Mouse (Mus musculus) brain, embryonic 14.5 days (tissue): ENCODE measurements at regions not wholly inside any gene's neighbourhood (a gene's known extent, or its start where the extent isn't known, plus 50 kb on each side); places are given as distances from the start of the nearest gene placed in this dataset.

Source experiments
- CTCF ChIP-seq: fragments of 200-500 bp; IDR thresholded peaks from 2 replicates; pipeline ENCODE4 v1.5.1; 2012; ENCODE audit warnings: inconsistent platforms, mild to moderate bottlenecking, moderate library complexity, borderline replicate concordance; ENCODE audit not compliant: insufficient read depth, insufficient read length; ENCODE audit errors: extremely low read depth
- POLR2A ChIP-seq: fragments of 200-500 bp; IDR thresholded peaks from 2 replicates; pipeline ENCODE4 v1.6.1; 2012; ENCODE audit warnings: mild to moderate bottlenecking, inconsistent platforms, borderline replicate concordance; ENCODE audit not compliant: poor library complexity, insufficient read depth, insufficient read length, severe bottlenecking; ENCODE audit errors: extremely low read depth

DNA sequence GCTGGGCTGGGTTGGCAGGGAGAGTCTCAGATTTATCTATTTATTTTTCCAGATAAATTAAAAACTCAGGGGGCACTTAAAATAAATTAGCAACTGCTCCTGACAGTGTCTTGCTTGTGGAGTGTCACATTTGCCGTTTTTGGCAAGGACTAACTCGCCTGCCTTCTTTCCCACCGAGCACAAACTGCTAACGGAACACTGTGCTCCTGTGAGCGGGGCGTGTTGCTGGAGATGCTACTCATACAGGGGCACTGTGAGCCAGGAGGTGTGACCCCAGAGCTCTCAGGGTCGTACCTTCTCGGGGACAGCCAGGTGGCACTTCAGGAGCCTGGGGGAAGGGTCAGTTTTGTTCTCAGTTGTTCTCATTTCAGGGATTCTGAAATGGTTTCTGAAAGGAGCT lies 292.6 kb downstream of the Vrk1 start:
- TF ChIP-seq CTCF (no peak), POLR2A (no peak)
